Mouse (Mus musculus) heart, embryonic 15.5 days (tissue): ENCODE data around the gene Slc9a8. TPM values are rescaled to one million over a fixed set of nuclear protein-coding genes. Genes with fewer than 3 reads are reported as not detected.
A peak's percentile ranks its signal among the peaks of the same experiment; 100 is the strongest.

Experiments
- ATAC-seq: fragments of 200-750 bp; cut with Nextera tagmentation; replicated peaks from 2 replicates; pipeline ENCODE4 v1.8.0; 2017; ENCODE audit warnings: low read depth, moderate TSS enrichment; ENCODE audit not compliant: insufficient number of reproducible peaks, insufficient read depth, low FRiP score
- H3K27ac ChIP-seq: fragments of 300-500 bp; sonication (generic); 2 replicates; pipeline ENCODE4 v1.5.1; 2015; ENCODE audit warnings: mild to moderate bottlenecking, inconsistent platforms
- H3K27me3 ChIP-seq: fragments of 300-500 bp; sonication (generic); 2 replicates; pipeline ENCODE4 v1.6.1; 2015; ENCODE audit warnings: inconsistent platforms
- H3K36me3 ChIP-seq: fragments of 300-500 bp; sonication (generic); 2 replicates; pipeline ENCODE4 v1.6.1; 2015; ENCODE audit warnings: mild to moderate bottlenecking, inconsistent platforms
- H3K4me1 ChIP-seq: fragments of 300-500 bp; sonication (generic); replicated peaks from 2 replicates; pipeline ENCODE4 v1.6.1; 2015; ENCODE audit warnings: inconsistent platforms
- H3K4me2 ChIP-seq: fragments of 300-500 bp; sonication (generic); 2 replicates; pipeline ENCODE4 v1.6.1; 2015; ENCODE audit warnings: inconsistent platforms, mild to moderate bottlenecking, moderate library complexity
- H3K4me3 ChIP-seq: fragments of 300-500 bp; sonication (generic); 2 replicates; pipeline ENCODE4 v1.5.1; 2015; ENCODE audit warnings: mild to moderate bottlenecking, inconsistent platforms
- H3K9ac ChIP-seq: fragments of 300-500 bp; sonication (generic); 2 replicates; pipeline ENCODE4 v1.6.1; 2015; ENCODE audit warnings: mild to moderate bottlenecking, inconsistent platforms
- H3K9me3 ChIP-seq: fragments of 300-500 bp; sonication (generic); replicated peaks from 2 replicates; pipeline ENCODE4 v1.6.1; 2016; ENCODE audit warnings: inconsistent platforms
- WGBS: fragments of 180-500 bp; shearing (Covaris S2); methylation state at CpG from one replicate; pipeline ENCODE4 v1.1.7; 2015; ENCODE audit warnings: mixed read lengths; 5-methylcytosine and 5-hydroxymethylcytosine counted together
- polyA plus RNA-seq: library from polyadenylated mRNA; unstranded; fragments of >200 nt; fragmentation: Nextera tagmentation; extraction: Ambion mirVana; gene quantifications from 2 replicates; pipeline ENCODE4 v1.2.1, GENCODE M21; 2015

Gene Slc9a8
- polyA plus RNA-seq, 1 experiment from 2014 or later = 14.9 TPM

GRCm38 (mm10) chr2:167484932-167485331, 63.4 kb downstream of the Slc9a8 start:
- Histone ChIP-seq H3K36me3 (peaks cover 21% of the 10 kb centered on the region), H3K9me3 (no peaks in the 10 kb centered on the region), H3K27ac (no peak overlapping the region), H3K9ac (no peak overlapping the region), H3K4me2 (no peak overlapping the region), H3K27me3 (no peaks in the 10 kb centered on the region), H3K4me1 (peaks cover 29% of the 10 kb centered on the region), H3K4me3 (no peak overlapping the region)
- ATAC-seq = no peak
- 96% methylated on average over 11 of the region's 11 CpGs for WGBS

DNA sequence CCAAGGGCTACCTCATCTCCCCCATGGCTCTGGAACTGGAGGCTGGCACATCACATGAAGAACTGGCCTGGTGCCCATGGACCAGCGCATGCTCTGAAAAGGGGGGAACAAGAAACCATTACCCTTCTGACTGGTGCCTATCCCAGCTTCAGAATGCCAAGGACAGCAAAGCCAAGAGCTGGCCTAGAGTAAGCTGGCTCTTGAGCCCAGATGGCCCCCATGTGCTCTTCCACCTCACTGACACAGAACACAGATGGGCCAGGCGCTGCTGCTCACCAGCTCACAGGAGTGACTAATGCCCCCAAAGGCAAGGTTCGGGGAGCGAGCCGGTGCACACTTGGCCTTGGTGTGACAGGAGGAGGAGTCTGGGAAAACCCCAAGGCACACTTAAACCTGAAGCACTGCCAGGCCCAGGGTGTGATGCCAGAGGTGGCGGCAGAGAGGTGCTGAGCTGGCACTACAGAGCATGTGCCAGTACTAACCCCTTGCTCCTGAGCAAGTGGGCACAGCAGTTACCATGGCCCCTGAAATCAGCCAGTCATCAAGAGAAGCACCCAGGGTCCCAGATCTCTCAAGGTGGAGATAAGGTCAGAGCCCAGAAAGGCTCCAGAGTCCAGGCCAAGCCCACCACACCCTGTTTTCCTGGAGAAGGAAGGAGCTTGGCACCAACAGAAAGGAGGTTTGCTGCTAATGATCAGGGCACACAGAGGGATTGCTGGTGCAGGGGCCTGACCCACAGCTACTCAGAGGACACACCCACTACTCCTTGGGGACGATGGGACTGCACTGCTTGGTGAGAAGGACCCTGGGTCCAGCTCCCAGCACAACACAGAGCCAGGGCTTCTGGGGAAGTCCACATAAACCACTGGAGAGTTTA, 64.2 kb downstream of the Slc9a8 start:
- peaks cover 21% of the 10 kb centered on the region for H3K36me3 ChIP-seq
- no peaks in the 10 kb centered on the region for H3K27me3 ChIP-seq
- 76% methylated on average over 7 of the region's 7 CpGs for WGBS
- 0 out of 2 replicates have a peak overlapping the region, but pooled peaks have one; percentile 3 for H3K9ac ChIP-seq
- no peak overlapping the region for H3K4me2 ChIP-seq
- H3K9me3 ChIP-seq = no peaks in the 10 kb centered on the region
- peak overlapping the region; percentile 20; the same call in 1 of the 2 replicates for H3K27ac ChIP-seq
- ATAC-seq = no peak
- H3K4me1 ChIP-seq = peaks cover 31% of the 10 kb centered on the region
- no peak overlapping the region for H3K4me3 ChIP-seq

GRCm38 (mm10) chr2:167486573-167486972, 65.1 kb downstream of the Slc9a8 start:
- Histone ChIP-seq H3K4me1 (peaks cover 39% of the 10 kb centered on the region), H3K36me3 (peaks cover 18% of the 10 kb centered on the region), H3K27me3 (no peaks in the 10 kb centered on the region), H3K27ac (no peak overlapping the region), H3K9me3 (no peaks in the 10 kb centered on the region), H3K9ac (0 out of 2 replicates have a peak overlapping the region, but pooled peaks have one; percentile 3), H3K4me2 (no peak overlapping the region), H3K4me3 (no peak overlapping the region)
- no peak for ATAC-seq
- WGBS = 80% methylated on average over 4 of the region's 4 CpGs

DNA sequence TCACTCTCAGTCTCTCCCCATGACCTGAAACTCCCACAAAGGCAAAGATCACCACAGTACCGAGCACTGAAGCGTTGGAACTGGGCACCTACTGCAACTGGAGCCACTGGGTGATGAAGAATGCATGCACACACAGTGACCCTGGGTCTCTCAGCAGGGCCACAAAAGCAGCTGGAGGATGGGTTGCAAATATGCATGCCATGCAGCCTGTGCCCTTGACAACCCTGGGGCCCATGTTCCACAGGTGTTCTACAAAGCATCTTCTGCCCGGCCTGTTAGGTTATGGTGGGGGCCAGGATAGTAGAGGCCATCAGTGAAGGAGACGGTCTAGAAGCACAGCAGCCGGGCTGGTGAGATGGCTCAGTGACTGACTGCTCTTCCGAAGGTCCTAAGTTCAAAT, 66.0 kb downstream of the Slc9a8 start:
- Histone ChIP-seq H3K4me1 (peaks cover 45% of the 10 kb centered on the region), H3K27ac (no peak overlapping the region), H3K36me3 (peaks cover 17% of the 10 kb centered on the region), H3K27me3 (no peaks in the 10 kb centered on the region), H3K4me2 (no peak overlapping the region), H3K9ac (no peak overlapping the region), H3K9me3 (no peaks in the 10 kb centered on the region), H3K4me3 (no peak overlapping the region)
- WGBS = 93% methylated on average over 6 of the region's 6 CpGs
- ATAC-seq = no peak

DNA sequence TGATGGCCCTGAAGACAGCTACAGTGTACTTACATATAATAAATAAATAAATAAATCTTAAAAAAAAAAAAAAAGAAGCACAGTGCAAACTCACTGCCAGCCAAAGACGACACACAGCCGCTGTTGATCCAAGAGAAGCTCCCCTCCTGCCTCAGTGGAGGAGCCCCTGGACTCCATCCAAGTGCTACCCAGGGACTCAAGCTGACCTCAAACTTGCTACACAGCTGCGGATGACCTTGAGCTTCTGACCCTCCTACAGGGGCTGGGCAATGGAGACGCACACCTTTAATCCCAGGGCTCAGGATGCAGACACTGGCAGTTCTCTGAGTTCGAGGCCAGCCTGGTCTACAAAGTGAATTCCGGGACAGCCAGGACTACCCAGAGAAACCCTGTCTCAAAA, 66.5 kb downstream of the Slc9a8 start:
- peaks cover 45% of the 10 kb centered on the region for H3K4me1 ChIP-seq
- no peak overlapping the region for H3K9ac ChIP-seq
- peaks cover 13% of the 10 kb centered on the region for H3K36me3 ChIP-seq
- no peaks in the 10 kb centered on the region for H3K27me3 ChIP-seq
- H3K9me3 ChIP-seq = no peaks in the 10 kb centered on the region
- H3K4me3 ChIP-seq = no peak overlapping the region
- ATAC-seq = no peak
- WGBS = 76% methylated on average over 6 of the region's 6 CpGs
- no peak overlapping the region for H3K27ac ChIP-seq
- H3K4me2 ChIP-seq = no peak overlapping the region

DNA sequence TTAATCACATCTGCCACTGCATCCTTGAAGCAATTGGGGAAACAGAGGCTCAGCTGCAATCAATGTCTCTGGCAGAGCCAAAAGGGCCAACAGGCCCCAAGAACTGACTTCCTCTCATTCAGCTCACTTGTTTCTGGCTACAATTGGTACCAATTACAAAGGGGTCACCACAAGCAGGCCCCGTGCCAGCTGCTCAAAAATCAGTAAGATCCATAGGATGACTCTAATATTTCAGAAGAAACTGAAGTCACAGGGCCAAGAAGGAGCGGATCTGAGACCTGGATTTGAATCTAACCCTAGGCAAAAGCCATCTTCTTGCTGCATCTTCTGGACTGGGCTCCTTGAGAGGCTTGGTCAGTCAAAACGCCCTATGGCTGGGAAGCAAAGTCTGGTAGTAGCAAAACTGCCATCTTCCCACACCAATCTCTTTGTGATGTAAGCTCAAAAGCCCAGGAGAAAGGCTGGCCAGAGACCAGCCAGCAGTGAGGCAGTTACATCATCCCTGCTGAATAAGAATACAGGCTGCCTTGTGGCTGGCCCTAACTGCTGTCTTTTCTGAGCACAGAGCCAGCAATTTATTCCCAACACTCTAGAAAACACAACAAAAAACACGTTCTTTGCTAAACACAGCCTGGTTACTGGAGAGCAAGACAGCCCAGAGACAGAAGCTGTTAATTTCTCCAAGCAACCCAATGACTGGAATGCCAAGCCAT, 69.5 kb downstream of the Slc9a8 start:
- peak overlapping the region; percentile 99 for H3K4me3 ChIP-seq
- peak overlapping the region; percentile 94 for H3K9ac ChIP-seq
- 67% methylated on average over 4 of the region's 4 CpGs for WGBS

GRCm38 (mm10) chr2:167491757-167492708, 70.5 kb downstream of the Slc9a8 start, which contains the start of gene Rnf114:
Gene Rnf114, plus strand, starts transcription at chr2:167492645.
- Histone ChIP-seq H3K4me1 (peaks cover 38% of the 10 kb centered on the region), H3K27me3 (no peaks in the 10 kb centered on the region), H3K4me2 (peak within 1 kb of the TSS; percentile 88), H3K4me3 (peak within 1 kb of the TSS; percentile 99), H3K36me3 (no peaks in the 10 kb centered on the region), H3K9me3 (no peaks in the 10 kb centered on the region), H3K27ac (peak within 1 kb of the TSS; percentile 96), H3K9ac (peak within 1 kb of the TSS; percentile 94)
- 3% methylated on average over 52 of the region's 52 CpGs for WGBS
- ATAC-seq = peak; percentile 29

More for the DNA sequence above, 69.5 kb downstream of the Slc9a8 start:
- peak overlapping the region; percentile 88 for H3K4me2 ChIP-seq
- no peaks in the 10 kb centered on the region for H3K36me3 ChIP-seq
- H3K4me1 ChIP-seq = peaks cover 45% of the 10 kb centered on the region
- H3K9me3 ChIP-seq = no peaks in the 10 kb centered on the region
- H3K27me3 ChIP-seq = no peaks in the 10 kb centered on the region
- H3K27ac ChIP-seq = no peak overlapping the region
- ATAC-seq = no peak

DNA sequence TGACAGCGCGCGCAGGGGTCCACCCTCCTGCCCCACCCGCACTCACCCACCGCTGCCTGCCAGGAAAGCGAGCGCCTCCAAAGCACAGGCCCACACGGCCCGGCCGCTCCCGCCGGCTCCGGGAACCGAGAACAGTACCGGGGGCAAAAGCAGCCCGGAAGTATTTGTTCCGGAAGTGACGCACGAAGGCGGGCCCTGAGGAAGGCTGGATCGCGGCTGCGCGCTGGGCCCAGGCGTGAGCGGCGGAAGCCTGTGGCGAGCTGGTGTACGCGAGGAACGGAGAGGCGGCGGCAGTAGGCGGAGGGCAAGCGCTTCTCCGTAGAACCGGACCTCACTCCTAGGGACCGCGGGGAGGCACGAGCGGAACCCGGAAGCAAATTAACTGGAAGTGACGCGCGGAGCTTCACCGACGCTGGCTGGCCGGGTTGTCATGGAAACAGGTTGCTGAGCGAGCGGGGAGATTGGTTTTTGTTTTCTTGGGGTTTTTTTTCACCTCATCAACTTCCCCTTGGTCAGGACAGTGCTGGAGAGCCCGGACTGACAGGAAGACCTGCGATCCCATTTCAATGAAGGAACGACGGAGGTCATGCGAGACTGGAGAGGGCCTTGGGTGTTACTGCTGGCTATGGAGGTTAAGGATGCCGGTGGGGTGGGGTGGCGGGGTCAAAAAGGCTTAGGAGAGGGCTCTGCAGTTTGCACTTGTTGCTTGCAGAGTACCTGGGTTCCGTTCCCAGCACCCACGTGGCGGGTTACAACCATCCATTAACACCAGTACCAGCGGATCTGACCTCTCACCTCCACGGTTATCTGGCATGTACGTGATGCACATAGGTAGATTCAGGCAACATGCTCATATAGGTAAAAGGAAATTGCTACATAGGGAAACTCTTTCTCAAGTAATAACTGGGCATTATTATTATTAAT, 71.5 kb downstream of the Slc9a8 start, which contains the start of gene Spata2:
Spata2 (minus strand) TSS at position 175 of the 924 bp plus-strand sequence.
- H3K4me3 ChIP-seq = peak within 1 kb of the TSS; percentile 99
- WGBS = 2% methylated on average over 63 of the region's 63 CpGs
- H3K36me3 ChIP-seq = no peaks in the 10 kb centered on the region
- H3K9me3 ChIP-seq = no peaks in the 10 kb centered on the region
- H3K27ac ChIP-seq = peak within 1 kb of the TSS; percentile 96
- H3K4me2 ChIP-seq = peak within 1 kb of the TSS; percentile 88
- H3K9ac ChIP-seq = peak within 1 kb of the TSS; percentile 94
- peaks cover 32% of the 10 kb centered on the region for H3K4me1 ChIP-seq
- ATAC-seq = peak; percentile 79
- H3K27me3 ChIP-seq = no peaks in the 10 kb centered on the region

- Histone ChIP-seq H3K27me3 (no peaks in the 10 kb centered on the region), H3K9me3 (no peaks in the 10 kb centered on the region), H3K4me2 (no peak overlapping the region), H3K36me3 (no peaks in the 10 kb centered on the region), H3K27ac (no peak overlapping the region), H3K4me3 (no peak overlapping the region), H3K4me1 (peaks cover 14% of the 10 kb centered on the region), H3K9ac (no peak overlapping the region)
- WGBS = 81% methylated on average over 7 of the region's 7 CpGs
- no peak for ATAC-seq
These were observed 74.9 kb downstream of the Slc9a8 start for GRCm38 (mm10) chr2:167496437-167496836.

DNA sequence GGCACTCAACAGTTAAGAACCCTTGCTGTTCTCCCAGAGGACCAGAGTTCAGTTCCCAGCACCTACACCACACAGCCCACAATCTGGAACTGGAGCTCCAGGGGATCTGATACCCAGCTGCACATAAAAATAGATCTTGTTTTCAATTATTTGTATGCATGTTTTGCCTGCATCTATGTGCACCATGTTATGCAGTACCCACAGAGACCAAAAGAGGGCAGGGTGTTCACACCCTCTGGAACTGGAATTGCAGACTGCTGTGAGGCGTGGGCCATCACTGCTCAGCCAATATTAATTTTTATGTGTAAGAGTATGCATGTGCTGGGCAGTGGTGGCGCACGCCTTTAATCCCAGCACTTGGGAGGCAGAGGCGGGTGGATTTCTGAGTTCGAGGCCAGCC, 75.8 kb downstream of the Slc9a8 start:
- Histone ChIP-seq H3K36me3 (no peaks in the 10 kb centered on the region), H3K4me2 (no peak overlapping the region), H3K4me3 (no peak overlapping the region), H3K9ac (no peak overlapping the region), H3K27me3 (no peaks in the 10 kb centered on the region), H3K9me3 (no peaks in the 10 kb centered on the region), H3K4me1 (peaks cover 7% of the 10 kb centered on the region), H3K27ac (no peak overlapping the region)
- ATAC-seq = no peak
- WGBS = 75% methylated on average over 5 of the region's 5 CpGs
